Mouse (Mus musculus) CD4-positive, CD25-positive, alpha-beta regulatory T cell, adult 2 months (primary cell): ENCODE results near the gene Mea1.
A peak's percentile ranks its signal among the peaks of the same experiment; 100 is the strongest.

Source experiments
- DNase-seq: peaks from one replicate; pipeline ENCODE4 v3.0.0-alpha.2; 2012; ENCODE audit warnings: low read depth, low spot score

Gene Mea1

DNA sequence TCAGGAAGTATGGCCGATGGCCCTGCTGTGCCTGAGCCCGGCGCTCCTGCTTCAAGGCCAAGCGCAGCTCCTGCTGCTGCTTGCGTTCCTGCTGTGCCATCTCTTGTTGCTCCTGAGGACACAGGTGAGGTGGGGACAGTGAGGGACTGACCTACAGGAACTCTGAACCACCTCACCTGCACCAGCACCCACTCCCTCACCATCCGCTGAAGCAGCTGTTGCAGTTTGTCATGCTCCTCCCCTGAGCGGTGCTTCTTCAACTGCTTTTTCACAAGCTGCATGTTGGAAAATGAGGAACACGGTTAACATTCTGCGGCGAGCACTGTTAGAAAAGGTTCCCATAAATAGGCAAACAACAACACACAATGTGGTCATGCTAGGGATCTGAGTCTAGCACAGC lies 8.7 kb upstream of the Mea1 start:
- DNase-seq: no peak

DNA sequence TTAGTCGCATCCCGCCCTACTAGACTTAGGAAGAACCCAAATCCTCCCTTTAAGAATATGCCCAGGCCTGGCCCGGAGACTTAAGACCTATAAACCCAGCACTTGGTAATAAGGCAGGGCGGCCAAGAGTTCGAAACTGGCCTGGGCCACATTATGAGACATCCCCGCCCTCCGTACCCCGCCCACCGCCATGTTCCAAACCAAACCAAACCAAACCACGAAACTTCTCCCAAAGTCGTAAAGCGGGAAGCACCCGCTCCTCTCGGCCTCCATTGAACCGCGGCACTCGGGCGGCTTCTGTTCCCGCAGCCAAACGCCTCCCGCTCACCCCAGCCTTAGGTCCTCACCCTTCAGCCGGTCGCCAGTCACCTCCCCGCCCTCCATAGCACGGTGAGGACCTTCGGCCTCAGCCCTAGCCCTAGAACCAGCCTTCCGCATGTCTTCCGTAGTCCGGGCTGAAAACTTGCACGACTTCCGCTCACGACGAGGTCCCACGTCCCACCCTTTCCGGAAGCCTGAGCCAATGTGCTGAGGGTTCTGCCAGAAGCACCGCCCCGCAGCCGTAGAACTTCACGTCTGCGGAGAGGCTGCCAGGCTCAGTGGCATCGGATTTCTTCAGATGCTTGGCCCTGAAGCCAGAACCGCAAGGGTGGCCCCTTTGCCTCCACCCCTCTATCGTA lies 4.6 kb upstream of the Mea1 start, which contains the start of gene Rrp36:
TSS of gene Rrp36 (minus strand) at position 503 of the 680 bp plus-strand sequence.
- DNase-seq: peak; percentile 94

DNA sequence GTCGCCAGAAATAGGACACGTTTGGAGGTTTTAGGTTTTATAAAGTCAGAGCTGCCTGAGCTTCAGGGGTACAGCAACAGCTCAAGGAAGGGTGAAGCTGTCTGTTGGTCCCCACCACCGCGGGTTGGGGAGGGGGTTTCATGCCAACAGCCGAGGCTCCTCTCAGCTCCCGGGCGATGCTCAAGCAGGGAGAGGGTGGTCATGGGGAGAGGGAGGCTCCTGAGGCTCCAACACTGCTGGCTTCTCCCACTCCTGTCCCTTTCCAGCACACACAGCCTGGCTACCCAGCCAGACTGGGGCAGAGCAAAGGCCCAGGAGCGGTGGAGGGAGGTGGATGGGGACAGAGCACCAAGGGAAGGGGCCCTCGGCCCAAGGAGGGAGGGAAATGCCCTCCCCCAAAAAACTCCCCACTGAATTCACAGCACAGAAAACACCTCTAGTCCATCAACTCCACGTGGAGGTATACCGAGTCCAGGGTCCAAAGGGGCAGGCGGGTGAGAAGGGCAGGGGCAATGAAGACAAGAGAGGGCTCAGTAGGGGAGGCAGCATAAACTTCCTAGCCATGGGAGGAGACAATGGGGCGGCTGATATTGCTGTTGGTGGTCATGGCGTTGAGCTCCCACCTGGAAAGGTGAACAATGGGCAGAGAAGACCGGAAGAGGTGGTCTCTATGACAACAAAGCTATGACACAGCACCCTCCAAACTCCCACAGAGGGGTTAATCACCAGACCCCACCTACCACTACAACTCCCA lies 3.9 kb upstream of the Mea1 start:
- no peak for DNase-seq

DNA sequence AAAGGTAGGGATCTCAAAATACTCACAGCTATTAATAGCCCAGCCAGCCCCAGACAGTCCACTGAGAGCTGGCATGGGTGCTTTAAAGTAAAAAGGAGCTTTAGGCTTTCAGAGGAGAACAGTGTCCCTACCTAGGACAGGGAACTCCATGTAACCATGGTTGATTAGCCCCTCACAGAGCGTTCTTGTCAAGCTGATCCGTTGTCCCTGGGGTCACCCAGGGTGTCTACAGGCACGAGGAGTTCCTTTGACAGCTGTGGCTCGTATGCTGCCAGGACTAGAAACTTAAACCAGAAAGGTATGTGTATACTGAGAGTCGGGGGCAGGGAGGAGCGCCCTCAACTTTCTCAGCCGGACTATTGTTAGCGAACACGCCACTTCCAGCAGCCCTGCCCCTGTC lies 318 bp downstream of the Mea1 start:
- DNase-seq: no peak

DNA sequence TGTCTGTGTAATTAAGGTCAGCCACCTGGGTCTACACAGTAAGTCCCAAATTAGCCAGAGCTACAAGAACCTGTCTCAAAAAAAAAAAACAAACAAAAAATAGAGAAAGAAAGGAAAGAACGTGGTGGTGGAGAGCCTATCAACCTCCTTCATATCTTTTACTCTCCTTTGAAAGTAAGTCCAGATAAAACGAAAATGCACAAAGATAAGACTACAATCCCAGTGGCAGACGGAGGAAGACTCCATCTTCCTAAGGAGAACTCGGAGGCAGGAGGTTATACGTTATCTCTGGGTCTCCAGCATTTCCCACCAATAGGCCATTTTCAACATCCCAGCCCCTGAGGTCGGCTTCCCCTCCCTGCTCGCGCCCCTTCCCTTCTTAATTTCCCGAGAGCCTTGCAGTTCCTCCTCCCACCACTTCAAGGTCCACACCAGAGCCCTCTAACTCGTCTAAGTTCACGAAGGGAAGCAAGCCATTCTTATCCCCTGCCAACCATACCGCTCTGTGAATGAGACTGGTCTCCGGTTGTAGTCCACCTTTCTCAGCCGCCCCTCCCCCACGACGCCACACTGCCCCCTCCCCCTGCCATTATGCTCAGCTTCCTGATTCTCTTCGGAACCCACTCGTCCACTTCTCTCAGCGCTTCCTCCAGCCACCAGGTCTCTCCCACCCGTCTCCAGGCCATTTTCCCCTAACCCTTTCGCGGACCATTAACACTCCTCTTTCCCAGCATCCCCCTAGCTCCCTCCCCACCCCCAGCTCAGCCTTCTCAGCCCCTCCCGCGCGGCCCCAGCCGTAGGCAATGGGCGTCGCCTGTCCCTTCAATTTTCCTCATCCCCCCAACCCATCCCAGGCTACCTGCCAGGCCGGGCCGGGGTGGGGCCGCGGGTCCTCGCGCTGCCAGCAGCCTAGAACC lies 1.5 kb downstream of the Mea1 start:
- DNase-seq: peak; percentile 60

DNA sequence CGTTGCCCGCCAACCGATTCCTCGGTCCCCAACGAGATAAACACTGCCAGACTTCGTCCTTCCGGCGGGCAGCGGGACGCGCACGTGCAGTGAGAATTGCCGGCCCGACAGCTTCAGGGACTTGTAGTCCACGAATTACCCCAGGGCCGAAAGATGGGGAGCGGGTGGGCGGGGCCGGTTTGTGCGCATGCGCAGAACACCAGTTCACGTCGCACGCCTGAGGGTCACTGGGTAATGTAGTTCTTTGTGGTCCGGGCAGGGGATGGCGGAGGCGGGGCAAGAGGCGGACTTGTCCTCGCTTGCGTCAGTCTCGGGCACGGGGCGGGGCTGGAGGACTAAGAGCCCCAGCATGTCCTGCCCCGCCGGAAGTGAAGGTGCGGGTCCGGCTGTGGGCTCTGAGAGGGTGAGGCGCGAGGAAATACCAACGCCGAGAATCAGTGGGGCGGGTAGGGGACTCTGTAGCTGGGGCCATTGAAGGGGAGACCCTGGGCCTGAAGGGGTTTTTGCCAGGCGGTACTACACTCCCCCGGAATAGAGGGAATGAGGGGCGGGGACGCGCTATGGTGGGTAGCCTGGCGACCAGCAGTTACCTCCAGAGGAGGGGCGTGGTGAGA lies 2.3 kb downstream of the Mea1 start, which contains the start of gene Klhdc3:
TSS of gene Klhdc3 (minus strand) at position 155 of the 614 bp plus-strand sequence.
- peak; percentile 99 for DNase-seq

DNA sequence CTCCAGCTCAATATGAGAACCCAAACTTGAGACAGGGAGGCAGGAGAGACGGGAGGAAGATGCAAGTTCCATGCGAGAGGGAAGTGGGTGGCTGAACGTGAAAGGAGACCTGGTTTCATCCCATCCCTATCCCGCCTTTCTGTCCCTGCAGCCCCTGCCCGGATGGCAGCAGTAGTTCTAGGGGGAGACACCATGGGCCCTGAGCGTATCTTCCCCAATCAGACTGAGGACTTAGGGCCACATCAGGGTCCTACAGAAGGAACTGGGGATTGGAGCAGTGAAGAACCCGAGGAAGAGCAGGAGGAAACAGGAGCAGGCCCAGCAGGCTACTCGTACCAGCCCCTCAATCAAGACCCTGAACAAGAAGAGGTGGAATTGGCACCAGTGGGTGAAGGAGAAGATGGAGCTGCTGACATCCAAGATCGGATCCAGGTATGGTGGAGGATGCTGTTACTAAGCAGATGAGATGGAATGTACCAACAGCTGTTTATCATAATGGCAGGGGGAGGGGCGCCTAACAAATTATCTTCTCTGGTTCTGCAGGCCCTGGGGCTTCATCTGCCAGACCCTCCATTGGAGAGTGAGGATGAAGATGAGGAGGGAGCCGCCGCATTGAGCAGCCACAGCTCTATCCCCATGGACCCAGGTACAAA lies 3.0 kb downstream of the Mea1 start:
- DNase-seq: no peak

DNA sequence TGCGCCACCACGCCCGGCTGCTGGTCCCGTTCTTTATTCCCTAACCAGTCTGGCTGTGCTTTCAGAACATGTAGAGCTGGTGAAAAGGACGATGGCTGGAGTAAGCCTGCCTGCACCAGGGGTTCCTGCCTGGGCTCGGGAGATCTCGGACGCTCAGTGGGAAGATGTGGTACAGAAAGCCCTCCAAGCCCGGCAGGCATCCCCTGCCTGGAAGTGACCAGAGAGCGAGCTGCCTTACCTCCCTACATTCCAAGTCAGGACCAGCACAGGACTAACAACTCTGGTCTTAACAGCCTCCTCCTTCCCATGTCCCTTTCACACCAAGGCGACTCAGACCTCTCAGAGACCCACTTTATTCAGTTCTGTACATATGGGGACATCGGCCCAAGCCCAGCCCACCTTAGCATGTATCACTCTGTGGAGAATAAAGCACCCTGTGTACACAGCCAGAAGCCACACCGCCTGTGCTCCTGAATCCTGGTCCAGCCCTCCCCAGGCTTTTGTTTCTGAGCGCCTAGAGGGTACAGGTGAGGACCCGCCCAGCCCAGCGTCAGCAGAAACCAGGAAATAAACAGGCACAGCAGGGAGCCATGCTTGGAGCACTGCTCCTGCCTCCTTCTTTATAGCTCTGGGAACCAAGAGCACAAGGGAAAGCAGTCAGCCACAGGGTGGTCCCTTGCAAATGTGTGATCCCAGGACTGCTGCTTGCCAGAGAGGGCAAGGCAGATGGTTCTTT lies 4.2 kb downstream of the Mea1 start:
- no peak for DNase-seq

DNA sequence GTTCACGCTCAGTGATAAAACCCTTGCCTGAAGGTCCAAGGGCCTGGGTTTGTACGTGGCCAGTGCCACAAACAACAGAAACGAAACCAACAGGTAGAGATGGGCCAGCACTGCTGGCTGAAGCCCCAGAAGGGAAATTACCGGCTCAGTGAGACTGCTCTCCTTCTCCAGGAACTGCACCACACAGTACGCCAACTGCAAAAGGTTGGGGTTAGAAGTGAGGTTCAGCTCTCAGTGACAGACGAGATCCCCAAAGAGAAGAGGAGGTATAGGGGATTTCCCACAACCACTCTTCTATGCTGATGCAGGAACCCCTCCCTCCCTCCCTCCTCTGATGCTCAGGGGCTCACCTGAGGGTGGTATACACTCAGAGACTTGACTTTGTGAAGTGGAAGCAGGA lies 7.3 kb downstream of the Mea1 start:
- DNase-seq: peak; percentile 70

DNA sequence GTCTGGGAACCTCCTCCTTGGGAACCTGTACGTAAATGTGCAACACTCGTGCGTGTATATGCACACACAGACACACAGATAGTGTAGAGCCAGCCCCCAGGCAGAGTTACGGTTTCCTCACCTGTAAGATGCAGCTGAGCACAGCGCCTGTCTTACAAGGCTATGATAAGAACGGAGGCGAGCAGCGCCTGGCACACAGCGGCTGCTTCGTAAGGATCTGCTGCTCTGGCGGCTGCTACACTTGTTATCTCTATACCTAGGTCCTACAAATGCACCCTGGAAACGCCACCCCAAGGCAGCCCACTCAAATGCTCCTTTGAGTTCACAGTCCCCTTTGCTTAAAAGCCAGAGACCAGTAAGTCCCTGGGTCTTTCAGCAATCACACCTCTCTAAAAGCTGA lies 12.1 kb downstream of the Mea1 start:
- no peak for DNase-seq

DNA sequence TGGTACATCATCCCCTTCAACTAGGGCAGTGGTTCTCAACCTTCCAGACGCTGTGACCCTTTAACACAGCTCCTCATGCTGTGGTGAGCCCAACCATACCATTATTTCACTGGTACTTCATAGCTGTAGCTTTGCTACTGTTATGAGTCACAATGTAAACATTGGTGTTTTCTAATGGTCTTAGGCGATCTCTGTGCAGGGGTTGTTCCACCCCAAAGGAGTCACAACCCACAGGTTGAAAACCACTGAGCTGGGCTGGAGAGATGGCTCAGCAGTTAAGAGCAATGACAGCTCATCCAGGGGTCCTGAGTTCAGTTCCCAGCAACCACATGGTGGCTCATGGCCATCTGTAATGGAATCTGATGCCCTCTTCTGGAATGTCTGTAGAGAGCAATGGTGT lies 12.8 kb downstream of the Mea1 start:
- DNase-seq: no peak

DNA sequence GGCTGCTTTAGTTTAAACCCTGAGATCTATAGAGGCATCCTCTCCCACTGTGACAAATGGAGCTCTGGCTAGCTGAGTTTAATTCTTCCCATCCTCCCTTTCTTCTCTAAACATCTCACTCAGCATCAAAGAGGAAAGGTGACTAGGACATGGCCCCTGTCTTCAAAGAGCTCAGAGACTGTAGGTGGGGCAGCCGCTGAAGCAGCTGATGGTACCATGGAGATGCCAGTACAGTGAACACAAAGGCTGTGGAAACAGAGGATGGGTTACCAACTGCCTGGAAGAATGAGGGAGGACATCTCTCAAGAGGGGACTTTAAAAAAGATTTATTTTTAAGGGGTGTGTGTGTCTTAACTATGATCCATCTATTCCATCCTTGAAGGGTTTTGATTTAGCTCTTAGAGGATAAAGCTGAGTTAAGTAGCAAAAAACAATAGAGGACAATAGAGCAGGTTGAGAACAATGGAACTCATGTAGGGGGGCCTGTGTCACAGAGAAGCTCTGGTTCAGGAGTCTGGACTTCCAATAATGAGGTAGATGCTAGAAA lies 16.0 kb downstream of the Mea1 start:
- no peak for DNase-seq

DNA sequence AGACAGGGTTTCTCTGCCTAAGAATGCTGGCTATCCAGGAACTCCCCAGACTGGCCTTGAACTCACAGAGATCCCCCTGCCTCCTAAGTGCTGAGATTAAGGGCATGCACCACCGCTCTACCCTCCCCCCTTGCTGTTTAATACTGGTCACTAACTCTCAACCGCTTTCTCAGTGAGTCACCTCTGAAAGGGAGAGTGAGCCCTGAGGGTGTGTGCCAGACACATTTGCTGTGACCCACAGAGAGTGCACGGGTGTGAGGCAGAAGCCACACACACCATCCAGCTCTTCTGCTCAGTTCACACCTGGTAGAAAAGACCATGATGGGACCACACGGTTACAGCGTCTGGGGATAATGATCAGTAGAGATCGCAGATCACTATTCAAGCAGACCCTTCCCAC lies 19.9 kb downstream of the Mea1 start:
- no peak for DNase-seq

DNA sequence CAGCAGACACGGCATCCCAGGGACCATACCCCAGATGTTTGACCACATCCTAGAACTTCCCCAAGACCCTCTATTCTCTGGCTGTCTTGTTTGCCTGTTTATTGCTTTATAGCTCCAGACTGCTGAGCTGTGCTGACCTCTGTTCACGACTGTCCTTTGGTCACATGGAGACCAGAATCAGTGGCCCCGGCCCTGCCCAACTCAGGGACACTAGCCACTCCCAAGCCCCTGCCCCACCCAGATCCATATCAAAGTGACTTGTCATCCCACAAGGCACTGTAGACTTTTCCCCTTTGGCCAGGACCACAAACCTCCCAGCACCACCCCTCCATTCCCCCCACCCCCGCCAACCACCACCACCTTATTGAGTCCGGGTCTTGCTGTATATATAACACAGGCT lies 20.7 kb downstream of the Mea1 start:
- DNase-seq: no peak

DNA sequence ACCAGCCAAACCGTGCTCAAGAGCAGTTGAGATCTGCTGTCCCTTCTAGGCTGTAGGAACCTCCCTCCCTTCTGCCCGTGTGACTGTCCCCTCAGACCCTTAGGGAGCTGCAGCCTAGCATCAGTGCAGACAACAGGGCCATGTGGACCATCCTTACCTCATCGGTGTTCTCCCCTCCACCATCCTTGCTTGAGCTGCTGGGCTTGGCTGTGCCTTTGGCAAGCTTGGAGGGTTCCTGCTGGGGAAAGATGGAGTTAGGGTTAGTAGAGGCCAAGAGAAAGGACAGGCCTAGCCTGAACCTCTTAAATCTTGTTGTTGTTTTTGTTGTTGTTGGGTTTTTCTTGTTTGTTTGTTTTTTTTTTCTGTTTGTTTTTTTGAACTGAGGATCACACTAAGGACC lies 21.3 kb downstream of the Mea1 start:
- no peak for DNase-seq

DNA sequence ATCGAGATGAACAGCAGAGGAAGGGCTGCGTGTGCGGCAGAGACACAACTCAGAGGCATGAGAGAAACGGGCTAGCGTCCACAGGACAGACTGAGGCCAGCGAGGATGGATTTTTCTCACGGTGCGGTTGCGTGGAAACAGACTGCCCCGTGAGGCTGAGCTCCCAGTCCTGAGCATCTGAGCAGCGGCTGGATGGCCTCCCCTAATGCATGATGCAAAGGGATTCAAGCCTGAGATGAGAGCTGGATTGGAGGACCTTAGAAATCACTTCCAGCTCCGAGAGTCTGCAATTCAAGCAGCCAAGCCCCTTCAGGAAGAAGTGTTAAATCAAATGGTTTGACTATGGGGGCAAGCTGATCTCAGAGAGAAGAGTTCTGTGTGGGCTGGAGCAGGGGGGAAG lies 22.9 kb downstream of the Mea1 start:
- DNase-seq: no peak

DNA sequence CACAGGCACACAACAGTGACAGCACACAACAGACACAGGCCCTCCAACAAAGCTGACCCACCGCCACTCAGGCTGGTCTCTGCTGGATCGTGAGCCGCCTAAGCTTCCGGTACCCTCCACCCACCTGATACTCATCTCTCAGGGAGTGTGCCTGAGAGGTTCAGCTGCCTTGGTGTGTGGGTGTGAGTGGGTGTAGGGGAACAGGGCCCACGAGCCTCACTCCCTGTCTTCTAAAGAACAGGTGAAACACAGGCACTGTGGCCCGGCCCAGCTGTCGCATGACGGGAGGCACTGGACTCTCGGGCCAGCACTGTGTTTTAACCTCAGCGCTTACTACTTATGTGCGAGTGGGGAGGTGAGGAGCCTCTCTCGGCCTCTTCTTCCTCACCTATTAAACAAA lies 23.5 kb downstream of the Mea1 start:
- peak; percentile 38 for DNase-seq

DNA sequence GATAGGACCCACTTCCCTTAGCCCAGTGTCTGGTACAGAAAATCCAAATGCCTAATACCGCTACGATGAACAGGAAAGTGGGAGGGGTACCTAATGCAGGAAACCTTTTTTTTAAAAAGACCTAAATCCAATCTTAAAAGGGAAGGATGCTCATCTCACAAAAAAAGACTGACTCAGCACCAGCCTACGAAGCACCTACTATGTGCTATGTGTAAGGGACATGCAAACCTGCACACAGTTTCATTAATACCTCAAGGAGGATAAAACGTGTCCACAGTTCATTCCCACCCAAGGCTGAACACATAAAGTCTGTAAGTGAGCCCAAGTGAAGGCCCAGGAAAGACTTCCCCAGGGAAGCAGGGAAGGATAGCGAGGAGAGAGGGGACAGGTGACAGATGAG lies 23.9 kb downstream of the Mea1 start:
- no peak for DNase-seq

DNA sequence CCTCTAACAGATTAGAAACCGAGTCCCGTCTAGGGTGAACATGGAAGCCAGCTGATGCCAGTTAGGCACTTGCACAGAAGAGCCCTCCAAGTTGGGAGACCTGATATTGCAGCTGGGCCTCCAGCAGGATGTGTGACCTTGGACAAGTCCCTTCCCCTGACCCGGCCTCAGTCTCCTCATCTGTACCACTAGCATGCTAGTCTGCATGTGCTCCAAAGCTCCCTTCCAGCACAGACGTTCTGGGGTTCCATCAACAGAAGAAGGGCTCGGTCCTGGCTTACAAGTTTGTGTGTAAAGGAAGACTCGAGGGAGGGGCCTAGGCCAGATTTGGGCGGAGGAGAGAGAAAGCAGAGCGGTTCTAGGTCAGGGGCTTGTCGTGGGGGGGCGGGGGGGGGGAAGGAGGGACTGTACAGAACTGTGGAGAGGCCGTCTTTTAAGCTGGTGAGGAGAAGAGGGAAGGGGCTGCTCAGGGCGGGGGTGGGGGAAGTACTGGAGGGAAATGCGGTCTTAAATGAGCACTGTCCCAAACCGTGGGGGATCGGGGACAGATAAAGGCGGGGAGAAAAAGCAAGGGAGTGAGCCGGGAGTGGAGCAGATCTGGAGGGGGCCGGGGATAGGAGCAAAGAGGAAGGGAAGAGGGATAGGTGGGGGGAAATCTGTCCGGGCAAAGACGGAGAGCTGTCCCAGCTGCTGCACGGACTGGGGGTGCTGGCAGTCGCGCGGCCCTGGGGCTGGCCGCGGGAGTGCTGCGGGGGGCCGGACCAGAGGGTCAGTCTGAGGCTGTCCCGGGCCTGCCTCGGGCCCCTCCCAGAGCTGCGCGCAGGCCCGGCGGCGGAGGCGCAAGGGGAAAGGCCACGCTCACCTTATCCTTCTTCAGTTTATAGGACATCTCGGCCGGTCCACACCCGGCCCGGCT lies 25.6 kb downstream of the Mea1 start:
- peak; percentile 48 for DNase-seq
